Mouse (Mus musculus): ENCODE results near the gene Aqp1. TPM values are rescaled to one million over a fixed set of nuclear protein-coding genes. Genes with fewer than 3 reads are reported as not detected.

The Aqp1 gene
- polyA plus RNA-seq, 1 experiment, result 206 TPM

DNA sequence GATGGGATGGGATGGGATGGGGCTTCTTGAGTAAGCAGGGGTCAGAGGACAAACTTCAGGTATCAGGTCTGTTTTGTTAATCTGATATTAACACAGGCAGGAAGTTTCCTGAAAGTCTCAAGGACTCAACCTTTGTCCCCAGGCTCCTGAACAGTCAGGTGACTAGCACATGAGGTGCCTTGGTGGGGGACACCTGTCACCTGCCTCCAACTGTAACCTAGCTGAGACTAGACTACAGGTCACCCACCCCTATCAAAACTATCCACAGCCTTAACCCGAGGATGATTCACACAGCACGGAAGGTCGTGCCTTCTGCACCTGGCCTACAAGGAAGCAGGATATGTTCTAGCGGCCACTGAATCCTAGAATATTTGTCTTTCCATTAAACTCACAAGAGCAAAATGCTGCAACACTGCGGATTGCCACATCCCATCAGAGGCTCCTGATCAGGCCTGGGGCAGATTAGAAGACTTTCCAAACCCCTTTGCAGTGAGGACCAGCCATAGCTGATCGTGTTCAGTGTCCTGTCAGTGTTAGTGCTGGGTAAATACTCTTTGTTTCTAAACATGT, 14.2 kb downstream of the Aqp1 start:
- Histone ChIP-seq H3K36me3 (ENCODE audit: control insufficient read depth, insufficient read depth, low read length) (no peaks in the 10 kb centered on the region), H3K27me3 (ENCODE audit: control insufficient read depth, insufficient read depth, low read length) (no peaks in the 10 kb centered on the region), H3K4me3 (ENCODE audit: extremely low read depth, insufficient read depth, insufficient read length) (no peak overlapping the region), H3K27ac (ENCODE audit: insufficient read depth, low read length) (no peak overlapping the region), H3K4me1 (ENCODE audit: control insufficient read depth, insufficient read depth, insufficient read length) (no peaks in the 10 kb centered on the region)
- 92% methylated on average over 6 of the region's 6 CpGs for WGBS
- TF ChIP-seq POLR2A (IDR thresholded peaks at IDR 0.05; ENCODE audit: low read depth, low read length) (no peak), CTCF (IDR thresholded peaks at IDR 0.05; ENCODE audit: extremely low read depth, insufficient read depth, insufficient read length, insufficient replicate concordance) (no peak)
- DNase-seq (ENCODE audit: low read depth in 1 of 2, low spot score in 2 of 2), result no peak

DNA sequence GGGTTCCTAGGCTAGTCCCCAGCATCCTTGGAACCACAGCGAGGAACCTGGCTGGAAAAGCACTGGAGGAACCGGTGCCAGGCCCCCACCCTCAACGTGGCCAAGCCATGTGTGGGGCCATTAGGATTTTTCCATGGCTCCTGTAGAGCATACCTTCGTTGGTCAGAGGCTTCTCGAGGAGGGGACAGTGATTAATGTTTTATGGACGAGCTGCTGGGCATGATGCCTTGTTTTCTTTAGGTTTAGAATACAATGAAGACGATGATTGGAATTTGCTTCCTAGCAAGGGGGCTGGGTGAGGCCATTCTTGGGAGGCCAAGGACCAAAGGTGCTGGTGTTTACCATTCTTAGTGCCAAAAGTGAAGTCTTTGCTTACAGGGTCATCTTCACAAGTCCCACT, 15.5 kb downstream of the Aqp1 start:
- H3K4me3 ChIP-seq (ENCODE audit: extremely low read depth, insufficient read depth, insufficient read length), result no peak overlapping the region
- no peak for DNase-seq (ENCODE audit: low read depth in 1 of 2, low spot score in 2 of 2)
- H3K27ac ChIP-seq (ENCODE audit: insufficient read depth, low read length), result no peak overlapping the region
- no peaks in the 10 kb centered on the region for H3K4me1 ChIP-seq (ENCODE audit: control insufficient read depth, insufficient read depth, insufficient read length)
- H3K36me3 ChIP-seq (ENCODE audit: control insufficient read depth, insufficient read depth, low read length), result no peaks in the 10 kb centered on the region
- no peak for TF ChIP-seq CTCF (IDR thresholded peaks at IDR 0.05; ENCODE audit: extremely low read depth, insufficient read depth, insufficient read length, insufficient replicate concordance)
- no peak for TF ChIP-seq POLR2A (IDR thresholded peaks at IDR 0.05; ENCODE audit: low read depth, low read length)
- no peaks in the 10 kb centered on the region for H3K27me3 ChIP-seq (ENCODE audit: control insufficient read depth, insufficient read depth, low read length)
- WGBS, result 84% methylated on average over 7 of the region's 7 CpGs

GRCm38 (mm10) chr6:55353711-55354445, 17.6 kb downstream of the Aqp1 start:
- no peak for DNase-seq (ENCODE audit: low read depth in 1 of 2, low spot score in 2 of 2)
- TF ChIP-seq CTCF (IDR thresholded peaks at IDR 0.05; ENCODE audit: extremely low read depth, insufficient read depth, insufficient read length, insufficient replicate concordance), result no peak
- no peak for TF ChIP-seq POLR2A (IDR thresholded peaks at IDR 0.05; ENCODE audit: low read depth, low read length)
- 86% methylated on average over 12 of the region's 12 CpGs for WGBS

DNA sequence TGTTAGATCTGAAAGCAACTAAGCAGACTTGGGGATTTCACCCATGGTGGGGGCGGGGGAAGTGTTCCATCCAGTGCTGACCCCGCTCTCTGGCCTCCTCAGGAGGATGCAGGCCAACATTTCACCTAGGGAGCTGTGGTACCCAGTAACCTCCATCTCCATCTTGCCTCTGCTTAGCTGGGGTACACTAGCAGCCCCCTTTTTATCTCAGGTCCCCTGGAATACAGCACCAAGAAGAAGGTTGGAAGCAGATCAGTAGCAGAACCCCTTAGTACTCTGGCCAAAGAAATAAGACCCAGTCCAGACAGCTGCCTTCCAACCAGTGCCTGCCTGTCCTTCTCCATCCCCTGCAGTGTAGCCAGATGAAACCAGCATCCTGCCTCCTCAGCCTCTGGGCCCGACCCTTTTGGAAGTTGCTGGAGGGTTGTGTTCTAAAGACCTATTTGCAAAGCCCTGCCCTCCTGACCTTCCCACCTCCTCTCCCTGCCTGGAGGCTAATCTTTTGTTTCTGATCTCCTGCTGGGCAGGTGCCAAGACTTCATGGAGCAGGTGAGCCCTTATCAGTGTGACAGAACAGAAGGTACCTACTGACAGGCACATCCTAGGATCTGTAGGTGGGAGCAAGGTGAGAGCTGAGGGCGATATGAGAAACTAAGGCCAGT, 18.4 kb downstream of the Aqp1 start:
- Histone ChIP-seq H3K27me3 (ENCODE audit: control insufficient read depth, insufficient read depth, low read length) (no peaks in the 10 kb centered on the region), H3K36me3 (ENCODE audit: control insufficient read depth, insufficient read depth, low read length) (no peaks in the 10 kb centered on the region), H3K27ac (ENCODE audit: insufficient read depth, low read length) (no peak overlapping the region), H3K4me3 (ENCODE audit: extremely low read depth, insufficient read depth, insufficient read length) (no peak overlapping the region), H3K4me1 (ENCODE audit: control insufficient read depth, insufficient read depth, insufficient read length) (no peaks in the 10 kb centered on the region)
- WGBS, result 90% methylated on average over 4 of the region's 4 CpGs
- TF ChIP-seq CTCF (IDR thresholded peaks at IDR 0.05; ENCODE audit: extremely low read depth, insufficient read depth, insufficient read length, insufficient replicate concordance) (no peak), POLR2A (IDR thresholded peaks at IDR 0.05; ENCODE audit: low read depth, low read length) (no peak)
- no peak for DNase-seq (ENCODE audit: low read depth in 1 of 2, low spot score in 2 of 2)

More at GRCm38 (mm10) chr6:55353711-55354445, 17.6 kb downstream of the Aqp1 start:
- Histone ChIP-seq H3K4me1 (ENCODE audit: control insufficient read depth, insufficient read depth, insufficient read length) (no peaks in the 10 kb centered on the region), H3K27me3 (ENCODE audit: control insufficient read depth, insufficient read depth, low read length) (no peaks in the 10 kb centered on the region), H3K36me3 (ENCODE audit: control insufficient read depth, insufficient read depth, low read length) (no peaks in the 10 kb centered on the region), H3K27ac (ENCODE audit: insufficient read depth, low read length) (no peak overlapping the region), H3K4me3 (ENCODE audit: extremely low read depth, insufficient read depth, insufficient read length) (no peak overlapping the region)

- Histone ChIP-seq H3K27ac (ENCODE audit: insufficient read depth, low read length) (no peak overlapping the region), H3K27me3 (ENCODE audit: control insufficient read depth, insufficient read depth, low read length) (no peaks in the 10 kb centered on the region), H3K4me3 (ENCODE audit: extremely low read depth, insufficient read depth, insufficient read length) (no peak overlapping the region), H3K4me1 (ENCODE audit: control insufficient read depth, insufficient read depth, insufficient read length) (no peaks in the 10 kb centered on the region), H3K36me3 (ENCODE audit: control insufficient read depth, insufficient read depth, low read length) (no peaks in the 10 kb centered on the region)
- DNase-seq (ENCODE audit: low read depth in 1 of 2, low spot score in 2 of 2), result no peak
- TF ChIP-seq POLR2A (IDR thresholded peaks at IDR 0.05; ENCODE audit: low read depth, low read length), result no peak
- TF ChIP-seq CTCF (IDR thresholded peaks at IDR 0.05; ENCODE audit: extremely low read depth, insufficient read depth, insufficient read length, insufficient replicate concordance), result no peak
- 82% methylated on average over 7 of the region's 7 CpGs for WGBS
These were observed 19.3 kb downstream of the Aqp1 start for GRCm38 (mm10) chr6:55355575-55355974.

DNA sequence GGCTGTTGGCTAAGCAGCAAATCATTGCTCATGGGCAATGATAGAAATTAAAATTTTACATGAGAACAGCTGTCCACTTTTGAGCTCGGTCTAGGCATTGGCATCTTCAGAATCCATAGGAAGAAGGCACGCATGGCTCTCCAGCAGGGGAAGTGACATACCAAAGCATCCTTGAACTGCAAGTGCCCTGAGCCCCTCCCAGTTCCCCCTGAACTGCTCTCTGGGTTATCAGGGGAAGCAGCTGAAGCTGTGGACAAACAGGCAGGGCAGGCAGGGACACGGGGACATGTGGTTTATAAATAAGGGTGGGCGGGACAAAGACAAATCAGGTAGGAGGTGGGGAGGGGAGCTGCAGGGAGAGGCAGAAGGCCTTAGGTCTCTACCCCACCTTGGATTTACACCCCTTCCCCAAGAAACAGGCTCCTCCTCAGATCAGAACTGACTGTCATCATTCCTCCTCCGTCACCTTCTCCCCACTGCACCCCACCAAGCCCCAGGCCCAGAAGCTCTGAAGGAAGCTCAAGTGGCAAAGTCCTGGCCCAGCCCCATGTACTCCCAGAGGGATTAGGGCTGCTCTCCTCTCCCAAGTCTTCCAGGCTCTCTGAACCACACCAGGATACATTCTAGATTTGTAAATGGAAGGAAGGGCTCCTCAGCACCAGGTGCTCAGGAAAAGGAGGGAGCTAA, 19.9 kb downstream of the Aqp1 start:
- no peak for DNase-seq (ENCODE audit: low read depth in 1 of 2, low spot score in 2 of 2)

More for the DNA sequence above, 19.9 kb downstream of the Aqp1 start:
- Histone ChIP-seq H3K27ac (ENCODE audit: insufficient read depth, low read length) (no peak overlapping the region; the same call in 1 of the 2 replicates), H3K36me3 (ENCODE audit: control insufficient read depth, insufficient read depth, low read length) (no peaks in the 10 kb centered on the region), H3K27me3 (ENCODE audit: control insufficient read depth, insufficient read depth, low read length) (no peaks in the 10 kb centered on the region), H3K4me3 (ENCODE audit: extremely low read depth, insufficient read depth, insufficient read length) (no peak overlapping the region), H3K4me1 (ENCODE audit: control insufficient read depth, insufficient read depth, insufficient read length) (no peaks in the 10 kb centered on the region)
- 37% methylated on average over 5 of the region's 5 CpGs for WGBS
- TF ChIP-seq CTCF (IDR thresholded peaks at IDR 0.05; ENCODE audit: extremely low read depth, insufficient read depth, insufficient read length, insufficient replicate concordance) (no peak), POLR2A (IDR thresholded peaks at IDR 0.05; ENCODE audit: low read depth, low read length) (no peak)
